Mouse (Mus musculus): ENCODE measurements at regions not wholly inside any gene's neighbourhood (a gene's known extent, or its start where the extent isn't known, plus 50 kb on each side); places are given as distances from the start of the nearest gene placed in this dataset.

DNA sequence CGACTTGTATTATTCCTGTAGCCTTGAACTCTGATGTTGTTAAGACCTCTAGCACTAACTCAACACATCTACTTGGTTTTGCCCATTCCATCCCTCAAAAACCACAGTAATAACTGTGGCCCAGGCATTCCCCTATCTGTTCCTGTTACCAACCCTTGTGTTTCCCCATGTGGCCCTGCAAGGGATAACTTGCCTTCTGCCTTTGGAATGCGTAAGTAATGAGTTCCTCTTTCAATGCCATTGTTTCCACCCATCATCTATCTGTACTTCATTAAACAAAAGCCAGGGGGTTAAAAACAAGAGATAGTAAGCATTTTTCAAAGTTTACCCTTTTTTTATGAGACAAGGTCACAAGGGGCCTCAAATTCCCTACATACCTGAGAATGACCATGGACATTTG is 60.5 kb upstream of the 1110032F04Rik start:
- H3K4me1 ChIP-seq: no peaks in the 10 kb centered on the region
- no peaks in the 10 kb centered on the region for H3K36me3 ChIP-seq
- no peak overlapping the region for H3K9ac ChIP-seq
- 87% methylated on average over 2 of the region's 2 CpGs for WGBS
- H3K4me3 ChIP-seq (replicated peaks): no peak overlapping the region
- H3K4me2 ChIP-seq: no peak overlapping the region
- no peak for ATAC-seq (ENCODE audit: insufficient read depth, low FRiP score, low read depth)
- H3K9me3 ChIP-seq: no peaks in the 10 kb centered on the region
- no peaks in the 10 kb centered on the region for H3K27me3 ChIP-seq (replicated peaks)
- no peak overlapping the region for H3K27ac ChIP-seq

- Histone ChIP-seq H3K9ac (no peak overlapping the region), H3K27ac (no peak overlapping the region), H3K4me1 (no peaks in the 10 kb centered on the region), H3K9me3 (no peaks in the 10 kb centered on the region), H3K36me3 (no peaks in the 10 kb centered on the region), H3K27me3 (replicated peaks) (no peaks in the 10 kb centered on the region), H3K4me3 (replicated peaks) (no peak overlapping the region), H3K4me2 (no peak overlapping the region)
- 83% methylated on average over 3 of the region's 3 CpGs for WGBS
- no peak for ATAC-seq (ENCODE audit: insufficient read depth, low FRiP score, low read depth)
Observed at GRCm38 (mm10) chr3:68813461-68813860, 55.9 kb upstream of the 1110032F04Rik start.

DNA sequence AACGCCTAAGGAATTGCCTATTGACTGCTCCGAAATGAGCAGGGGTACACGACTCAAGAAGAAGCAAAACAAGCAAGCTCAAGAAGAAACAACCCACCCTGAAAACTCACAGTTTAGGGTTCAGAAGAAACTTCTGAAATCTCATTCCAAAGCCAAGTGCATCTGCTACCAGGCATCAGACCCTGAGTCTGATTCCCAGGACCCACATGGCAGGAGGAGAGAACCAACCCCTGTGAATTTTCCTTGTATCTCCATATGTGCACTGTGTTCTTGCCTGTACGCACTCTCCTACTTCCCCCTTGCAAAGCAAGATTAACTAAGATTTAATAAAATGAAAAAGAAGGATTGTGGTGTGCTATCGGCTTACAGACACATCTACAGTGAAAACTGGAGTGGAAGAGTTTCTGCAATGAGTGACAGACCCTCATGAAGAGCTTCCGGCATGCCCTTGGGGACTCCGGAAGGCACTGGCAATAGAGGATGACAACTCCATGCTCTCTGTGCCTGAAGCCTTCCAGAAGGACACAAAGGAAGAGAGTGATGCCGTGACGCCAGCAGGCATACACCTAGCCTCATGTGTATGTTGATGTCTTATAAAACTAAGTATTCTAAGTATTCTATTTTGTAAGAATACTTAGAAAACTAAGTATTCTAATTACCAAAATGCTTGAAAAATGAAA is 55.2 kb upstream of the 1110032F04Rik start:
- 84% methylated on average over 9 of the region's 9 CpGs for WGBS
- Histone ChIP-seq H3K4me1 (no peaks in the 10 kb centered on the region), H3K4me2 (no peak overlapping the region), H3K27me3 (replicated peaks) (no peaks in the 10 kb centered on the region), H3K27ac (no peak overlapping the region), H3K36me3 (no peaks in the 10 kb centered on the region), H3K9me3 (no peaks in the 10 kb centered on the region), H3K9ac (no peak overlapping the region), H3K4me3 (replicated peaks) (no peak overlapping the region)
- ATAC-seq (ENCODE audit: insufficient read depth, low FRiP score, low read depth): no peak

DNA sequence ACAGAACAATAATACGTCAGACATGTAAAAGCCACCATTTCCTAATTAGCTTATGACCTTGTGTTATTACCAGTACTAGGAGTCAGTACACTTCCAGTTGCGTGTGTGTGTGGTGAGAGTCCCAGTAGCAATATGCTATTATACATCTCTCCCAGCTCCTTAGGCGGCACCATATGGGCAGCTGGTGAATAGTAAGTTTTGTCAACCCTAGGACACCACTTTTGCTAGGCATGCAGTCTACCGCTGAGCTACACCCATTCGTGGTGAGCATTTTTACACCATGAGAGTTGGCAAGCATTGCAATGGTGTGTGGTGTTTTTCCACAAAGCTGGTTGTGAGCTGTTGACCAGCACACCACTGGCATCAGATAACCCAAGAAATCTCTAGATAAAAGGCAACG is 53.8 kb upstream of the 1110032F04Rik start:
- ATAC-seq (ENCODE audit: insufficient read depth, low FRiP score, low read depth): no peak
- Histone ChIP-seq H3K9ac (no peak overlapping the region), H3K27ac (no peak overlapping the region), H3K4me2 (no peak overlapping the region), H3K36me3 (no peaks in the 10 kb centered on the region), H3K9me3 (no peaks in the 10 kb centered on the region), H3K4me3 (replicated peaks) (no peak overlapping the region), H3K4me1 (no peaks in the 10 kb centered on the region), H3K27me3 (replicated peaks) (no peaks in the 10 kb centered on the region)
- WGBS: 87% methylated on average over 6 of the region's 6 CpGs

- Histone ChIP-seq H3K36me3 (no peaks in the 10 kb centered on the region), H3K9ac (no peak overlapping the region), H3K4me3 (replicated peaks) (no peak overlapping the region), H3K4me1 (no peaks in the 10 kb centered on the region), H3K9me3 (no peaks in the 10 kb centered on the region), H3K27ac (no peak overlapping the region), H3K4me2 (no peak overlapping the region), H3K27me3 (replicated peaks) (no peaks in the 10 kb centered on the region)
- no peak for ATAC-seq (ENCODE audit: insufficient read depth, low FRiP score, low read depth)
- WGBS: 58% methylated on average over 2 of the region's 2 CpGs
Observed at GRCm38 (mm10) chr3:68817321-68817720, 52.1 kb upstream of the 1110032F04Rik start.

Measured in stomach, embryonic 15.5 days (tissue).